Mouse (Mus musculus): Measurements from ENCODE around the gene Rnf11.

Rnf11 gene

DNA sequence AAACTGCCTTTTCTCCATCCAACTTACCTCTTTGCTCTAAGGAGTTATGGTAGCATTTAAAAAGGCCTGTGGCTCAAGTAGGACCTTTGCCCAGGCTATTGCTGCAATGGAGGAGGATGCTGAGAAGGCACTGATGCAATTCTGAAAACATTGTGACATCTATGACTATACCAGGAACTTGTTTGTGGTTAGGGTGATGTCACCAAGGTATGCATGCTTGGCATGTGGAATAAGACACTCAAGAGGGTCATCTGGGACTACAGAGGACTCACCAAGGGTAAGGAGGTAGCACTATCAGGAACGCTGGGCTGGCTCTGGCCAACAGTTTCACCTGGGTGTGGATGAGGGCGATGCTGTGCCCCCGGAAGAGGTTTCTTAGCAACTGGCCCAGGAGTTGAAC is at the start of gene Rnf11:
Gene Rnf11, minus strand, starts transcription at position 108 of the 400 bp plus-strand sequence.
- no peaks in the 10 kb centered on the region for H3K27me3 ChIP-seq (ENCODE audit: control insufficient read depth, insufficient read depth, low read length, poor library complexity, severe bottlenecking)
- H3K36me3 ChIP-seq (ENCODE audit: control insufficient read depth, insufficient read depth, low read length, poor library complexity, severe bottlenecking), result no peaks in the 10 kb centered on the region
- no peak for DNase-seq (ENCODE audit: low read depth, low spot score)

GRCm38 (mm10) chr4:109531111-109531510 is 46.6 kb upstream of the Rnf11 start, which contains the start of gene 4930522H14Rik:
Gene 4930522H14Rik, minus strand, starts transcription at chr4:109531297.
- H3K36me3 ChIP-seq (ENCODE audit: control insufficient read depth, insufficient read depth, low read length, poor library complexity, severe bottlenecking), result no peaks in the 10 kb centered on the region
- no peaks in the 10 kb centered on the region; the same call in 1 of the 2 replicates for H3K27me3 ChIP-seq (ENCODE audit: control insufficient read depth, insufficient read depth, low read length, poor library complexity, severe bottlenecking)
- DNase-seq (ENCODE audit: low read depth, low spot score), result no peak

GRCm38 (mm10) chr4:109530245-109530816 is 45.8 kb upstream of the Rnf11 start:
- no peaks in the 10 kb centered on the region; the same call in 1 of the 2 replicates for H3K27me3 ChIP-seq (ENCODE audit: control insufficient read depth, insufficient read depth, low read length, poor library complexity, severe bottlenecking)
- DNase-seq (ENCODE audit: low read depth, low spot score), result no peak

GRCm38 (mm10) chr4:109504885-109505284 is 20.4 kb upstream of the Rnf11 start:
- peak; percentile 83 for DNase-seq (ENCODE audit: low read depth, low spot score)
- no peaks in the 10 kb centered on the region for H3K36me3 ChIP-seq (ENCODE audit: control insufficient read depth, insufficient read depth, low read length, poor library complexity, severe bottlenecking)

More at GRCm38 (mm10) chr4:109530245-109530816, 45.8 kb upstream of the Rnf11 start:
- H3K36me3 ChIP-seq (ENCODE audit: control insufficient read depth, insufficient read depth, low read length, poor library complexity, severe bottlenecking), result no peaks in the 10 kb centered on the region

DNA sequence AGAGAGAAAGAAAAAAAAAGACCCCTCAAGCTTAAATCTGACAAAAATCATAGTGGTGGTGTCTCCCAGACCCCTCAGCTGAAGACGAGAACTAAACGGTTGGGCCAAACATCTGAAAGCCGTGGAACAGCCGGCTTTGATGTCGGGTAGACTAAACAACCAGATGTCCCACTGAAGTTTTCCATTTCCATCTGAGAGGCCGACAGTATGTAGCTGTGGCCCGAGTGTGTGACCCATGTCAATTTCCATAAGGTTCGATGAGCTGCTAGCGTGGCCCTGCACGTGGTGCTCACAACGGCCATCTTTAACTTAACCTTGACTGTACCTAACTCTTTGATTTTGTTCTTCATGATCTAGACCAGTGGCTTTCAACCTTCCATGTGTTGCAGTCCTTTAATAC is 13.9 kb upstream of the Rnf11 start:
- H3K36me3 ChIP-seq (ENCODE audit: control insufficient read depth, insufficient read depth, low read length, poor library complexity, severe bottlenecking), result no peaks in the 10 kb centered on the region
- no peak for DNase-seq (ENCODE audit: low read depth, low spot score)

More at GRCm38 (mm10) chr4:109504885-109505284, 20.4 kb upstream of the Rnf11 start:
- H3K27me3 ChIP-seq (ENCODE audit: control insufficient read depth, insufficient read depth, low read length, poor library complexity, severe bottlenecking), result no peaks in the 10 kb centered on the region

GRCm38 (mm10) chr4:109493581-109493980 is 9.1 kb upstream of the Rnf11 start:
- Histone ChIP-seq H3K27me3 (ENCODE audit: control insufficient read depth, insufficient read depth, low read length, poor library complexity, severe bottlenecking) (no peaks in the 10 kb centered on the region; the same call in 1 of the 2 replicates), H3K36me3 (ENCODE audit: control insufficient read depth, insufficient read depth, low read length, poor library complexity, severe bottlenecking) (no peaks in the 10 kb centered on the region)
- no peak for DNase-seq (ENCODE audit: low read depth, low spot score)

More for the DNA sequence above, 13.9 kb upstream of the Rnf11 start:
- no peaks in the 10 kb centered on the region for H3K27me3 ChIP-seq (ENCODE audit: control insufficient read depth, insufficient read depth, low read length, poor library complexity, severe bottlenecking)

- H3K36me3 ChIP-seq (ENCODE audit: control insufficient read depth, insufficient read depth, low read length, poor library complexity, severe bottlenecking), result no peaks in the 10 kb centered on the region
- no peaks in the 10 kb centered on the region; the same call in 1 of the 2 replicates for H3K27me3 ChIP-seq (ENCODE audit: control insufficient read depth, insufficient read depth, low read length, poor library complexity, severe bottlenecking)
- DNase-seq (ENCODE audit: low read depth, low spot score), result no peak
Observed at GRCm38 (mm10) chr4:109488812-109489211, 4.3 kb upstream of the Rnf11 start.

DNA sequence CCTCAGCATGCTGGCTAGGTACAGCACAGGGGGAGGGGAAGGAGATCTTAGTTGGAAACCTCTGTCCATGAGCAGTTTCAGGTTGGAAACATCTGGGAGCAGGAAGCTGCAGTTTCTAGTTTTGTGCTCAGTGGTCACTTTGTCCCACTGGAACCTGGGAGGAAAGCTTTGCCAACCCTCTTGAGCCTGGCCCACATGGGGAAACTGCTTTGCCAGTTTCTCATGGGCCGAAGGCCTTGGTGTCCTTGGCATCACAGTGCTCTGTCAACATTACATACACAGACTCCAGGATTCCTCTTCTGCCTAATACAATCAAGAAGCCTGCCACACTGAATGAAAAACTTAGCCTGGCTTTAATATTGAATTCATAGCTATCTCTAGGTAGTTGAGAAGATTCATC is 1.8 kb downstream of the Rnf11 start:
- no peaks in the 10 kb centered on the region for H3K36me3 ChIP-seq (ENCODE audit: control insufficient read depth, insufficient read depth, low read length, poor library complexity, severe bottlenecking)
- H3K27me3 ChIP-seq (ENCODE audit: control insufficient read depth, insufficient read depth, low read length, poor library complexity, severe bottlenecking), result no peaks in the 10 kb centered on the region
- DNase-seq (ENCODE audit: low read depth, low spot score), result no peak

- Histone ChIP-seq H3K36me3 (ENCODE audit: control insufficient read depth, insufficient read depth, low read length, poor library complexity, severe bottlenecking) (no peaks in the 10 kb centered on the region), H3K27me3 (ENCODE audit: control insufficient read depth, insufficient read depth, low read length, poor library complexity, severe bottlenecking) (no peaks in the 10 kb centered on the region)
- DNase-seq (ENCODE audit: low read depth, low spot score), result no peak
Observed at GRCm38 (mm10) chr4:109481424-109481823, 3.1 kb downstream of the Rnf11 start.

DNA sequence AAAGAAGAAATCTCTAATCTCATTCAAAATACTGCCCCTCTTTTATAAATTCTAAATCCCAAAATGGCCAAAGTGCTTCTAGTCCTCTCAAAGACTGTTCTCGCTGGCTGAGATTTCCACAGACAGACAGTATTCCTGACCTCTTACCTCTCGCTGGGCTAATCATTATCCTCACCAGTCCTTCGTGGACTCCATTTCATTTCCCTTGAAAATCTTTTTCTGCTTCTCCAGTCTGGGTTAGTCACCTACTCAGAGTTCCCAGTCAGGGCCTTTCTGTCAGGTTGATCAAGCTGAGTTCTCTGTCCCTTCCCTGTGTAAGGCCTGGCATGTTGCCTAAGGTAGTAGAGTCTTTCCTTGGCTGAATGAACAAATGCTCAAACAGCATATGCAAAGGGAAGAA is 7.1 kb downstream of the Rnf11 start:
- DNase-seq (ENCODE audit: low read depth, low spot score), result no peak
- H3K27me3 ChIP-seq (ENCODE audit: control insufficient read depth, insufficient read depth, low read length, poor library complexity, severe bottlenecking), result no peaks in the 10 kb centered on the region
- no peaks in the 10 kb centered on the region for H3K36me3 ChIP-seq (ENCODE audit: control insufficient read depth, insufficient read depth, low read length, poor library complexity, severe bottlenecking)

DNA sequence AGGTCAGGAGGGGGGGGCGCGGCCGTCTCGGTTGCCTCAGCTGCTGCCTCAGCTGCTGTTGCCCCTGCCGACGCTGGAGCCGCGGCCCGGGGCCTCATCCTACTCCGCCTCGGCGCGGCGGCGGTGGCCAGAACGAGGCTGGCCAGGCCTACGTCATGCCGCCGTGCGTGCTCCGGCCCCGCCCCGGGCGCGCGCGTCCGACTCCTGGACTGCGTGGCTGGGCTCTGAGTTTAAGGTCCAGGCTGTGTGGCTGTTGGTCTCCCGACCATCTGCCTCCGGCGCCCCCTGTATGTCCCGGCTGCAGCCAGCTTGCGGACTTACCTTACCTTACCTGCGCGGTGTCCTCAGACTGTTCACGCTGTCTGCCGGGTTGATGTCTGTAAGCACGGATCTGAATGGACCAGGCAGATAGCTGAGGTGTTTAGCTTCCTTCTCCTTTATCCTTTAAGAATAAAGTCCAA is 7.9 kb downstream of the Rnf11 start:
- no peaks in the 10 kb centered on the region for H3K27me3 ChIP-seq (ENCODE audit: control insufficient read depth, insufficient read depth, low read length, poor library complexity, severe bottlenecking)
- no peaks in the 10 kb centered on the region for H3K36me3 ChIP-seq (ENCODE audit: control insufficient read depth, insufficient read depth, low read length, poor library complexity, severe bottlenecking)
- peak; percentile 77 for DNase-seq (ENCODE audit: low read depth, low spot score)

- Histone ChIP-seq H3K27me3 (ENCODE audit: control insufficient read depth, insufficient read depth, low read length, poor library complexity, severe bottlenecking) (no peaks in the 10 kb centered on the region), H3K36me3 (ENCODE audit: control insufficient read depth, insufficient read depth, low read length, poor library complexity, severe bottlenecking) (no peaks in the 10 kb centered on the region)
- DNase-seq (ENCODE audit: low read depth, low spot score), result peak; percentile 47
Observed at GRCm38 (mm10) chr4:109475577-109476553, 8.7 kb downstream of the Rnf11 start.

DNA sequence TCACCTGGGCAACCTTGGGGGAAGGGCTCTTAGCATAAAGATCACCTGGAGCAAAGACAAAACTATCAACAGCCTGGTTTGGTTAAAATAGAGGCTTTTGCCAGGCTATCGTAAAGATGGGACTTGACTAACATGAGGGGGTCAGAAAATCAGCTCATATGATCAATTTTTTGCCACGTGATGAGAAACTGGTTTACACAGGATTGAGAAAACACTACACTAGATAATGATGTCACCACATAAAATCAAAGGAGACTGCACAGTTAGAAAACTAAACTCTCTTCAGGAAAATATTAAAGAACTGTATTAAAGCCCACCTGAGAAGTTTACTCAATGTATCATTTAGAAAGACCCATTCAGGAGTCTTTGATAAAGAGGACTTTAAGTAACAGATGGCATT is 9.4 kb downstream of the Rnf11 start:
- no peak for DNase-seq (ENCODE audit: low read depth, low spot score)
- no peaks in the 10 kb centered on the region for H3K36me3 ChIP-seq (ENCODE audit: control insufficient read depth, insufficient read depth, low read length, poor library complexity, severe bottlenecking)
- H3K27me3 ChIP-seq (ENCODE audit: control insufficient read depth, insufficient read depth, low read length, poor library complexity, severe bottlenecking), result no peaks in the 10 kb centered on the region

GRCm38 (mm10) chr4:109472566-109472965 is 12.0 kb downstream of the Rnf11 start:
- H3K36me3 ChIP-seq (ENCODE audit: control insufficient read depth, insufficient read depth, low read length, poor library complexity, severe bottlenecking), result no peaks in the 10 kb centered on the region
- H3K27me3 ChIP-seq (ENCODE audit: control insufficient read depth, insufficient read depth, low read length, poor library complexity, severe bottlenecking), result no peaks in the 10 kb centered on the region
- DNase-seq (ENCODE audit: low read depth, low spot score), result no peak

GRCm38 (mm10) chr4:109471606-109472005 is 12.9 kb downstream of the Rnf11 start:
- no peaks in the 10 kb centered on the region for H3K27me3 ChIP-seq (ENCODE audit: control insufficient read depth, insufficient read depth, low read length, poor library complexity, severe bottlenecking)
- H3K36me3 ChIP-seq (ENCODE audit: control insufficient read depth, insufficient read depth, low read length, poor library complexity, severe bottlenecking), result no peaks in the 10 kb centered on the region
- DNase-seq (ENCODE audit: low read depth, low spot score), result no peak
